Mouse (Mus musculus) intestine, postnatal 0 days (tissue): ENCODE results near the gene Pcx. TPM values are rescaled to one million over a fixed set of nuclear protein-coding genes. Genes with fewer than 3 reads are reported as not detected.

Source experiments
- ATAC-seq: fragments of 200-750 bp; cut with Nextera tagmentation; 2 replicates; pipeline ENCODE4 v1.8.0; 2017; ENCODE audit warnings: mild to moderate bottlenecking, moderate TSS enrichment, moderate library complexity
- H3K27ac ChIP-seq: fragments of 300-500 bp; sonication (generic); 2 replicates; pipeline ENCODE4 v1.5.1; 2014; ENCODE audit warnings: mild to moderate bottlenecking, low read depth, low read length, moderate library complexity
- H3K27me3 ChIP-seq: fragments of 300-500 bp; sonication (generic); replicated peaks from 2 replicates; pipeline ENCODE4 v1.6.1; 2014; ENCODE audit warnings: low read length, mixed read lengths; ENCODE audit not compliant: control insufficient read depth, insufficient read depth
- H3K36me3 ChIP-seq: fragments of 300-500 bp; sonication (generic); 2 replicates; pipeline ENCODE4 v1.6.1; 2014; ENCODE audit warnings: mild to moderate bottlenecking, moderate library complexity; ENCODE audit not compliant: control insufficient read depth, insufficient read depth
- H3K4me1 ChIP-seq: fragments of 300-500 bp; sonication (generic); replicated peaks from 2 replicates; pipeline ENCODE4 v1.6.1; 2014; ENCODE audit warnings: antibody characterized with exemption, low read length, mixed read lengths; ENCODE audit not compliant: control insufficient read depth, insufficient read depth
- H3K4me2 ChIP-seq: fragments of 300-500 bp; sonication (generic); replicated peaks from 2 replicates; pipeline ENCODE4 v1.6.1; 2014; ENCODE audit warnings: low read depth, mild to moderate bottlenecking, moderate library complexity
- H3K4me3 ChIP-seq: fragments of 300-500 bp; sonication (generic); 2 replicates; pipeline ENCODE4 v1.5.1; 2014; ENCODE audit warnings: low read depth, low read length
- H3K9ac ChIP-seq: fragments of 300-500 bp; sonication (generic); 2 replicates; pipeline ENCODE4 v1.6.1; 2014; ENCODE audit warnings: mild to moderate bottlenecking, low read depth, low read length
- H3K9me3 ChIP-seq: fragments of 300-500 bp; sonication (generic); 2 replicates; pipeline ENCODE4 v1.6.1; 2016; ENCODE audit warnings: mixed run types; ENCODE audit not compliant: control insufficient read depth
- CTCF ChIP-seq: sonication (generic); IDR thresholded peaks from 2 replicates; pipeline ENCODE4 v1.5.1; 2016; ENCODE audit warnings: low read depth, mild to moderate bottlenecking, control low read depth, antibody characterized with exemption, moderate library complexity
- WGBS: fragments of 180-500 bp; shearing (Covaris S2); extraction: QIAGEN DNeasy Blood & Tissue Kit; methylation state at CpG from one replicate; pipeline ENCODE4 v1.1.7; 2014; 5-methylcytosine and 5-hydroxymethylcytosine counted together
- microRNA-seq: library from miRNA; unstranded; fragments of <30 nt; microRNA quantifications from one replicate; pipeline ENCODE4, GENCODE M21; 2016
- polyA plus RNA-seq: library from polyadenylated mRNA; unstranded; fragments of >200 nt; fragmentation: Nextera tagmentation; extraction: Ambion mirVana; gene quantifications from 2 replicates; pipeline ENCODE4 v1.2.1, GENCODE M21; 2015

Pcx gene
- polyA plus RNA-seq, 1 experiment from 2014 or later, result 6.1 TPM

- H3K4me2 ChIP-seq, result no peak overlapping the region
- WGBS, result 73% methylated on average over 11 of the region's 11 CpGs
- H3K36me3 ChIP-seq, result no peaks in the 10 kb centered on the region
- no peak for TF ChIP-seq CTCF
- ATAC-seq, result no peak
- H3K4me1 ChIP-seq, result no peaks in the 10 kb centered on the region
- no peaks in the 10 kb centered on the region for H3K9me3 ChIP-seq
- H3K4me3 ChIP-seq, result no peak overlapping the region
- H3K9ac ChIP-seq, result no peak overlapping the region
- H3K27me3 ChIP-seq, result no peaks in the 10 kb centered on the region
- no peak overlapping the region for H3K27ac ChIP-seq
These were observed 136.7 kb downstream of the Pcx start for GRCm38 (mm10) chr19:4646917-4647492.

DNA sequence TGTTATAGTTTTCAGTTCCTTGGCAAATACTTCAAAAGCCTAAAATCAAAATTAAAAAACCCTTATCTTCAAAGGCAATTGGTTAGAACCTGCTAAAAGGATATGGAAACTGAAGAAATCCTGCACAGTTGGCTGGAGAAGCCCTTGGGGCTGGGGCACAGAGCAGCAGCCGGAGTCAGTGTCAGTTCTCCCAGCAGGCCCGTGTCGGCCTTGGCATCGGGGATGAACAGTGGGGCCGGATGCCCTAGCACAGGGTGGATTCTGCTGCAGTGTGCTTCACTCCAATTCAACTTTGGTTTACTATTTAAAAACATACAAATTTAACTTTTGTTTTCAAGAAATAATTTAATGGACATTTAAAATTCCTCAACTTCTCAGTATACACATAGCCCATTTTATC lies 147.9 kb downstream of the Pcx start:
- Histone ChIP-seq H3K4me2 (no peak overlapping the region), H3K9me3 (no peaks in the 10 kb centered on the region), H3K4me1 (no peaks in the 10 kb centered on the region), H3K27me3 (peaks cover 6% of the 10 kb centered on the region; the same call in 1 of the 2 replicates), H3K9ac (no peak overlapping the region), H3K36me3 (no peaks in the 10 kb centered on the region), H3K27ac (no peak overlapping the region), H3K4me3 (no peak overlapping the region)
- no peak for TF ChIP-seq CTCF
- 89% methylated on average over 5 of the region's 5 CpGs for WGBS
- no peak for ATAC-seq

DNA sequence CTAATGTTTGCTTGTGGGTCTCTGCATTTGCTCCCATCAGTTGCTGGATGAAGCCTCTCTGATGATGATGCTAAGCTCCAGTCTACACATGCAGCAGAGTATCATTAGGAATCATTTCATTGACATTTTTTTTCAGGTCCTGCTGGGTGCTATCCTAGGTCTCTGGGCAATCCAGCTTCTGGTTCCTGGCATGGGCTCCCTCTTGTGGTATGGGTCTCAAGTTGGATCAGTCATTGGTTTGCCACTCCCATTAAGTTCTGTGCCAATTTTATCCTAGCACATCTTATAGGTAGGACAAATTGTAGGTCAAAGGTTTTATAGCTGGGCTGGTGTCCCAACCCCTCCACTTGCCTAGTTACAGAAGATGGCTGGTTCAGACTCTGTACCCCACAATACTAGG lies 156.5 kb downstream of the Pcx start:
- Histone ChIP-seq H3K4me3 (no peak overlapping the region), H3K27me3 (peaks cover 3% of the 10 kb centered on the region; the same call in 1 of the 2 replicates), H3K4me1 (peaks cover 2% of the 10 kb centered on the region; the same call in 1 of the 2 replicates), H3K9ac (no peak overlapping the region), H3K4me2 (no peak overlapping the region), H3K36me3 (no peaks in the 10 kb centered on the region), H3K9me3 (no peaks in the 10 kb centered on the region), H3K27ac (no peak overlapping the region)
- TF ChIP-seq CTCF, result peak; percentile 51
- ATAC-seq, result no peak

- Histone ChIP-seq H3K4me2 (no peak overlapping the region), H3K9me3 (no peaks in the 10 kb centered on the region), H3K36me3 (no peaks in the 10 kb centered on the region), H3K27ac (no peak overlapping the region), H3K4me3 (no peak overlapping the region), H3K4me1 (peaks cover 2% of the 10 kb centered on the region; the same call in 1 of the 2 replicates), H3K9ac (no peak overlapping the region), H3K27me3 (no peaks in the 10 kb centered on the region)
- peak; percentile 78 for ATAC-seq
- TF ChIP-seq CTCF, result no peak
- 20% methylated on average over 4 of the region's 4 CpGs for WGBS
These were observed 160.5 kb downstream of the Pcx start for GRCm38 (mm10) chr19:4670776-4671175.

Small RNAs within 50 kb of the gene (microRNA-seq; reads per million reads assigned to microRNA genes)
- not detected for gene Mir6986

Other genes starting within 250 kb of the Pcx start
- 18.1 and 18.5 TPM in 2 replicates for gene Ssh3, start 241.3 kb upstream of the Pcx start, polyA plus RNA-seq
- gene Ankrd13d, start 227.3 kb upstream of the Pcx start, polyA plus RNA-seq, result 2.0 and 2.4 TPM in 2 replicates
- gene Grk2, start 204.2 kb upstream of the Pcx start, polyA plus RNA-seq, result 14.4 and 18.5 TPM in 2 replicates
- gene Kdm2a, start 112.2 kb upstream of the Pcx start, polyA plus RNA-seq, result 21.0 and 21.2 TPM in 2 replicates
- 54.8 and 60.3 TPM in 2 replicates for gene Rhod, start 71.0 kb upstream of the Pcx start, polyA plus RNA-seq
- gene Syt12, start 33.0 kb upstream of the Pcx start, polyA plus RNA-seq, result 0.23 and 0.26 TPM in 2 replicates
- 156 and 165 TPM in 2 replicates for gene 2010003K11Rik, start 11.9 kb upstream of the Pcx start, polyA plus RNA-seq
- 4.6 and 4.8 TPM in 2 replicates for gene Lrfn4, start 105.2 kb downstream of the Pcx start, polyA plus RNA-seq
- 37.0 and 37.4 TPM in 2 replicates for gene Rce1, start 115.2 kb downstream of the Pcx start, polyA plus RNA-seq
- gene Gm960, start 188.2 kb downstream of the Pcx start, polyA plus RNA-seq, result 1.0 and 1.1 TPM in 2 replicates
- 0.27 and 0.31 TPM in 2 replicates for gene Sptbn2, start 200.7 kb downstream of the Pcx start, polyA plus RNA-seq
- gene Rbm4b, start 246.0 kb downstream of the Pcx start, polyA plus RNA-seq, result 17.0 and 18.3 TPM in 2 replicates